29 mouse cellular contexts compared by ENCODE assay signal in genomic region chr4:88336753-88337152, GRCm38 (mm10).
DNase-seq lines count a peak whose midpoint lies in the region; ATAC-seq lines count a peak whose summit lies in the region.
"Had no signal": no experiment of that assay in that cellular context is flagged by ENCODE, and none has a peak within 500 bp of the region (broad histone marks: within the 10 kb centered on the region; RNA-seq: fewer than 3 reads in every experiment).

No protein-coding gene starts in this region.

- H3K4me2 ChIP-seq in forebrain, embryonic 12.5 days = no peak overlapping the region
- H3K4me2 ChIP-seq in forebrain, embryonic 11.5 days (ENCODE audit: low read depth, low read length, severe bottlenecking) = no peak overlapping the region
- no peak overlapping the region for H3K4me2 ChIP-seq in limb, embryonic 13.5 days (replicated peaks)
- no peak overlapping the region for H3K4me2 ChIP-seq in heart, embryonic 11.5 days
- H3K4me2 ChIP-seq: heart, embryonic 12.5 days; hindbrain, embryonic 13.5 days; liver, embryonic 11.5 days had no signal

- peak overlapping the region; percentile 36 for H3K27ac ChIP-seq in forebrain, embryonic 12.5 days
- no peak overlapping the region for H3K27ac ChIP-seq in forebrain, embryonic 11.5 days (ENCODE audit: low read depth, low read length)
- peak overlapping the region; percentile 28; the same call in 1 of the 2 replicates for H3K27ac ChIP-seq in limb, embryonic 13.5 days
- no peak overlapping the region for H3K27ac ChIP-seq in heart, embryonic 11.5 days (ENCODE audit: low read depth, low read length)
- H3K27ac ChIP-seq: hindbrain, embryonic 13.5 days; left cerebral cortex, adult 2 months had no signal

- no peaks in the 10 kb centered on the region for H3K27me3 ChIP-seq in forebrain, embryonic 12.5 days
- no peaks in the 10 kb centered on the region for H3K27me3 ChIP-seq in forebrain, embryonic 11.5 days (ENCODE audit: control insufficient read depth, insufficient read depth, low read length)
- H3K27me3 ChIP-seq in limb, embryonic 13.5 days = no peaks in the 10 kb centered on the region
- no peaks in the 10 kb centered on the region for H3K27me3 ChIP-seq in heart, embryonic 11.5 days (ENCODE audit: control insufficient read depth, insufficient read depth, low read length)
- H3K27me3 ChIP-seq: heart, embryonic 12.5 days; hindbrain, embryonic 13.5 days; megakaryocyte, embryonic 14.5 days; Patski had no signal

- WGBS in forebrain, embryonic 12.5 days = 27% methylated on average over 2 of the region's 2 CpGs
- WGBS in forebrain, embryonic 11.5 days = 20% methylated on average over 2 of the region's 2 CpGs
- 27% methylated on average over 2 of the region's 2 CpGs for WGBS in limb, embryonic 13.5 days
- 63% methylated on average over 2 of the region's 2 CpGs for WGBS in heart, embryonic 11.5 days (ENCODE audit: insufficient replicate concordance)

- peaks cover 16% of the 10 kb centered on the region; the same call in 1 of the 2 replicates for H3K4me1 ChIP-seq in forebrain, embryonic 12.5 days
- H3K4me1 ChIP-seq in forebrain, embryonic 11.5 days (replicated peaks; ENCODE audit: control insufficient read depth, insufficient read depth, low read length) = peaks cover 5% of the 10 kb centered on the region; the same call in 1 of the 2 replicates
- H3K4me1 ChIP-seq in limb, embryonic 13.5 days = peaks cover 25% of the 10 kb centered on the region
- no peaks in the 10 kb centered on the region for H3K4me1 ChIP-seq in heart, embryonic 11.5 days (ENCODE audit: control insufficient read depth, insufficient read depth, low read length)
- H3K4me1 ChIP-seq: heart, embryonic 12.5 days had no signal

- intact Hi-C loops in gastrocnemius, postnatal 14 days (cut with DNase I; ENCODE audit: low total_unique reads) = no loop called here

- H3K4me3 ChIP-seq in forebrain, embryonic 12.5 days (replicated peaks) = no peak overlapping the region
- no peak overlapping the region for H3K4me3 ChIP-seq in forebrain, embryonic 11.5 days (ENCODE audit: low read depth, low read length)
- no peak overlapping the region for H3K4me3 ChIP-seq in limb, embryonic 13.5 days
- H3K4me3 ChIP-seq in heart, embryonic 11.5 days (ENCODE audit: low read depth, low read length) = no peak overlapping the region
- H3K4me3 ChIP-seq: heart, embryonic 12.5 days; hindbrain, embryonic 13.5 days; left cerebral cortex, adult 2 months; megakaryocyte, embryonic 14.5 days had no signal

- no peaks in the 10 kb centered on the region for H3K36me3 ChIP-seq in forebrain, embryonic 12.5 days (replicated peaks)
- H3K36me3 ChIP-seq in forebrain, embryonic 11.5 days (ENCODE audit: control insufficient read depth, insufficient read depth, low read length) = no peaks in the 10 kb centered on the region
- no peaks in the 10 kb centered on the region for H3K36me3 ChIP-seq in limb, embryonic 13.5 days
- H3K36me3 ChIP-seq in heart, embryonic 11.5 days (ENCODE audit: control insufficient read depth, insufficient read depth, low read length) = no peaks in the 10 kb centered on the region
- H3K36me3 ChIP-seq: heart, embryonic 12.5 days; hindbrain, embryonic 13.5 days had no signal

- H3K9me3 ChIP-seq in forebrain, embryonic 12.5 days = no peaks in the 10 kb centered on the region
- H3K9me3 ChIP-seq in forebrain, embryonic 11.5 days (ENCODE audit: control insufficient read depth, low read length) = no peaks in the 10 kb centered on the region
- H3K9me3 ChIP-seq in limb, embryonic 13.5 days = no peaks in the 10 kb centered on the region
- H3K9me3 ChIP-seq in heart, embryonic 11.5 days (replicated peaks; ENCODE audit: control insufficient read depth, low read length) = no peaks in the 10 kb centered on the region
- H3K9me3 ChIP-seq: heart, embryonic 12.5 days; hindbrain, embryonic 13.5 days; megakaryocyte, embryonic 14.5 days had no signal

- ATAC-seq in forebrain, embryonic 12.5 days (ENCODE audit: low FRiP score) = peak; percentile 39; the same call in 1 of the 2 replicates
- ATAC-seq in forebrain, embryonic 11.5 days (replicated peaks; ENCODE audit: low FRiP score) = no peak; the same call in 1 of the 2 replicates
- peak; percentile 72 for ATAC-seq in erythroblast, adult 5-6 weeks (replicated peaks; ENCODE audit: low FRiP score, poor library complexity, severe bottlenecking)
- no peak for ATAC-seq in limb, embryonic 13.5 days (ENCODE audit: low FRiP score, low read depth)
- ATAC-seq in heart, embryonic 11.5 days (replicated peaks; ENCODE audit: insufficient number of reproducible peaks, low FRiP score, low TSS enrichment) = no peak
- ATAC-seq: forebrain, embryonic 16.5 days; inflammation-experienced regulatory T-cells, adult 6 months; liver, postnatal 0 days; Patski had no signal

- H3K9ac ChIP-seq in forebrain, embryonic 12.5 days = no peak overlapping the region
- no peak overlapping the region for H3K9ac ChIP-seq in forebrain, embryonic 11.5 days (ENCODE audit: low read length)
- H3K9ac ChIP-seq in limb, embryonic 13.5 days = no peak overlapping the region
- H3K9ac ChIP-seq in heart, embryonic 11.5 days (ENCODE audit: low read depth, low read length) = no peak overlapping the region
- H3K9ac ChIP-seq: heart, embryonic 12.5 days; hindbrain, embryonic 13.5 days; liver, postnatal 0 days had no signal

- DNase-seq in forebrain, embryonic 11.5 days (ENCODE audit: low spot score) = no peak
- DNase-seq in 416B (ENCODE audit: low read depth) = peak; percentile 70
- DNase-seq in cerebellum, adult 11-12 months = no peak
- no peak for DNase-seq in gastrocnemius, postnatal 14 days
- DNase-seq: adrenal gland, adult 2 months; cerebellum, adult 8-10 months; cerebellum, postnatal 36 days; gastrocnemius, postnatal 36 days; heart, postnatal 14 days; kidney, adult 18-20 months; kidney, postnatal 4 days; left cerebral cortex, postnatal 4 days; liver, postnatal 0 days; lung, postnatal 10 days; midbrain, embryonic 14.5 days; right cerebral cortex, postnatal 4 days; thymus, postnatal 25 days had no signal

Comparison
In these comparisons a context has a peak if more than half of its experiments do, and no peak if none do; other contexts are left out.
1. ATAC-seq: peak in forebrain, embryonic 12.5 days (single experiment) and erythroblast, adult 5-6 weeks (single experiment); none in forebrain, embryonic 11.5 days (single experiment), limb, embryonic 13.5 days (single experiment) and heart, embryonic 11.5 days (single experiment).
2. H3K27ac ChIP-seq: peak in forebrain, embryonic 12.5 days (single experiment) and limb, embryonic 13.5 days (single experiment); none in forebrain, embryonic 11.5 days (single experiment) and heart, embryonic 11.5 days (single experiment).